Mouse (Mus musculus) central nervous system, embryonic 14 days (tissue): Measurements from ENCODE around the gene Brd1. TPM values are rescaled to one million over a fixed set of nuclear protein-coding genes. Genes with fewer than 3 reads are reported as not detected.

ENCODE experiments used
- polyA plus RNA-seq: library from polyadenylated mRNA; depleted of rRNA; stranded (reverse); fragments of >200 nt; gene quantifications from 2 replicates; pipeline ENCODE4 v1.2.3, GENCODE M21; 2012; rRNA removed

Brd1 gene
- polyA plus RNA-seq, result 32.7 and 34.6 TPM in 2 replicates

GRCm38 (mm10) chr15:88733834-88734571, at the start of gene Brd1:
TSS of gene Brd1 (minus strand) at chr15:88734233.

GRCm38 (mm10) chr15:88751564-88752402, 17.8 kb upstream of the Brd1 start, which contains the start of gene Zbed4:
TSS of gene Zbed4 (plus strand) at chr15:88751660.

Other genes with a start within 250 kb of the Brd1 start
- gene Zdhhc25, start 133.9 kb downstream of the Brd1 start, polyA plus RNA-seq, result not detected in 2 replicates
- 17.2 and 20.0 TPM in 2 replicates for gene Zbed4, start 17.4 kb upstream of the Brd1 start, polyA plus RNA-seq
- gene Alg12, start 85.1 kb upstream of the Brd1 start, polyA plus RNA-seq, result 12.4 and 14.8 TPM in 2 replicates
- gene Creld2, start 85.4 kb upstream of the Brd1 start, polyA plus RNA-seq, result 51.8 and 62.9 TPM in 2 replicates
- gene Pim3, start 128.0 kb upstream of the Brd1 start, polyA plus RNA-seq, result 15.7 and 18.5 TPM in 2 replicates
- 0.29 and 0.53 TPM in 2 replicates for gene Ttll8, start 220.2 kb upstream of the Brd1 start, polyA plus RNA-seq
- 9.9 and 17.6 TPM in 2 replicates for gene Mlc1, start 244.8 kb upstream of the Brd1 start, polyA plus RNA-seq
- gene Mov10l1, start 248.7 kb upstream of the Brd1 start, polyA plus RNA-seq, result not detected in 2 replicates